ENCODE assay signal across 9 mouse cellular contexts in the genomic region with DNA sequence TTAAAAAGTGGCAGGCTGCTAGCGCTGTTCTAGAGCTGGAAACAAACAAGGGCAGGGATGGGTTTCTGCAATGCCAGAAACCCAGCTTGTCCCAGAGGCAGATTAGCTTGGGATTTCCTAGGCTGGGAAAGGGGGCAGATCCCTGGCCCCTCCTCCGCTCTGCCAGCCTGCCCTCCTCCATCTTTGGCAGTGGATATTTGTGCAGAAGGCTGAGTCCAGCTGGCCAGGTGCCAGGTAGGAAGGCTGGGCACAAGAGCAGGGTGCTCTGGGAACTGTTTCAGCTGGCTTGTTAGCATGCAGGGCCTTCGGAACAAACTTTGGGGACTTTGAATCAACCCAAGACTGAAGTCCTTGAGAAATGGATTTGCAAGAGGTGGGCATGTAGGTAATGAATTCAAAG. TPM values are rescaled to one million over a fixed set of nuclear protein-coding genes. Genes with fewer than 3 reads are reported as not detected.
A peak's percentile ranks its signal among the peaks of the same experiment; 100 is the strongest.
DNase-seq lines count a peak whose midpoint lies in the region; ATAC-seq and TF ChIP-seq lines count a peak whose summit lies in the region.
"Had no signal": no experiment of that assay in that cellular context is flagged by ENCODE, and none has a peak within 500 bp of the region (broad histone marks: within the 10 kb centered on the region; RNA-seq: fewer than 3 reads in every experiment).

No protein-coding gene starts in this region.

- DNase-seq in liver, adult 2 months (ENCODE audit: extremely low read depth, low read depth, low spot score): peak; percentile 92
- no peak for DNase-seq in liver, embryonic 11.5 days (ENCODE audit: low spot score)
- peak; percentile 85 for DNase-seq in gastrocnemius, postnatal 10 days
- DNase-seq in kidney, postnatal 25 days: peak; percentile 95 to 97
- peak; percentile 73 to 84 for DNase-seq in lung, postnatal 4 days
- DNase-seq in T-cell, adult 2 months (ENCODE audit: low spot score): no peak

- no peaks in the 10 kb centered on the region for H3K36me3 ChIP-seq in liver, adult 2 months (ENCODE audit: control insufficient read depth, insufficient read depth, low read length)
- no peaks in the 10 kb centered on the region for H3K36me3 ChIP-seq in liver, embryonic 11.5 days (ENCODE audit: control insufficient read depth, insufficient read depth, low read length)
- H3K36me3 ChIP-seq: lung, embryonic 15.5 days had no signal

- no peaks in the 10 kb centered on the region for H3K79me2 ChIP-seq in liver, adult 2 months (ENCODE audit: control insufficient read depth, insufficient read depth, low read length)

- H3K9me3 ChIP-seq in liver, embryonic 11.5 days (ENCODE audit: control insufficient read depth, low read length): no peaks in the 10 kb centered on the region
- H3K9me3 ChIP-seq: lung, embryonic 15.5 days had no signal

- no peaks in the 10 kb centered on the region for H3K27me3 ChIP-seq in liver, adult 2 months (ENCODE audit: control insufficient read depth, insufficient read depth, low read length)
- H3K27me3 ChIP-seq in liver, embryonic 11.5 days (replicated peaks; ENCODE audit: control insufficient read depth, insufficient read depth, low read length): peaks cover 17% of the 10 kb centered on the region
- H3K27me3 ChIP-seq: lung, embryonic 15.5 days had no signal

- H3K4me3 ChIP-seq in liver, adult 2 months (ENCODE audit: insufficient read depth, low read depth, low read length): no peak overlapping the region
- no peak overlapping the region for H3K4me3 ChIP-seq in liver, embryonic 11.5 days (ENCODE audit: low read depth, low read length)
- no peak overlapping the region for H3K4me3 ChIP-seq in brown adipose tissue, adult 24 weeks (ENCODE audit: insufficient read depth, low read depth, low read length)
- H3K4me3 ChIP-seq: lung, embryonic 15.5 days had no signal

- no peak overlapping the region for H3K4me2 ChIP-seq in liver, embryonic 11.5 days
- H3K4me2 ChIP-seq: lung, embryonic 15.5 days had no signal

- H3K9ac ChIP-seq in liver, adult 2 months (ENCODE audit: low read depth, low read length): 0 out of 2 replicates have a peak overlapping the region, but pooled peaks have one; percentile 17
- no peak overlapping the region for H3K9ac ChIP-seq in liver, embryonic 11.5 days (ENCODE audit: low read depth, low read length)
- H3K9ac ChIP-seq: lung, embryonic 15.5 days had no signal

- H3K4me1 ChIP-seq in liver, adult 2 months (ENCODE audit: control insufficient read depth, insufficient read depth, low read length): peaks cover 36% of the 10 kb centered on the region
- peaks cover 16% of the 10 kb centered on the region for H3K4me1 ChIP-seq in liver, embryonic 11.5 days (replicated peaks; ENCODE audit: control insufficient read depth, insufficient read depth, low read length)
- peaks cover 14% of the 10 kb centered on the region for H3K4me1 ChIP-seq in brown adipose tissue, adult 24 weeks (ENCODE audit: control insufficient read depth, insufficient read depth, insufficient read length, low read length)

- WGBS in liver, adult 2 months: 22% methylated on average over 3 of the region's 3 CpGs
- 79% methylated on average over 3 of the region's 3 CpGs for WGBS in liver, embryonic 11.5 days

- ATAC-seq in liver, embryonic 11.5 days (replicated peaks; ENCODE audit: low FRiP score): no peak
- no peak for ATAC-seq in granulocyte monocyte progenitor cell, adult 5-6 weeks (replicated peaks; ENCODE audit: poor library complexity, severe bottlenecking)

- TF ChIP-seq CTCF in liver, adult 2 months (IDR thresholded peaks at IDR 0.05; ENCODE audit: low read depth, low read length): no peak

- H3K27ac ChIP-seq in liver, adult 2 months (replicated peaks; ENCODE audit: insufficient read depth, low read depth, low read length): peak overlapping the region; percentile 75
- H3K27ac ChIP-seq in liver, embryonic 11.5 days (ENCODE audit: low read depth, low read length): no peak overlapping the region
- H3K27ac ChIP-seq in brown adipose tissue, adult 24 weeks (replicated peaks; ENCODE audit: low read depth, low read length): 0 out of 2 replicates have a peak overlapping the region, but pooled peaks have one; percentile 19

- TF ChIP-seq POLR2A in liver, adult 2 months (IDR thresholded peaks at IDR 0.05; ENCODE audit: extremely low read depth, insufficient read depth, low read length): no peak

RNA-seq across cellular contexts. Expression of a gene that starts 20.0 kb away (rescaled TPM):
- total RNA-seq in liver, adult 2 months (2014; rRNA removed): 7.4 and 16.4 TPM in 2 replicates
- 32.8 and 56.4 TPM in 2 replicates for polyA plus RNA-seq in liver, adult 2 months (2012; rRNA removed)
- 15.4 and 21.4 TPM in 2 replicates for polyA plus RNA-seq in liver, embryonic 11.5 days (2014; fragmentation: Nextera tagmentation; extraction: Ambion mirVana)
- 40.9 and 42.9 TPM in 2 replicates for polyA plus RNA-seq in brown adipose tissue, adult 24 weeks (2012; ENCODE audit: insufficient read depth, insufficient read length, missing spikeins)
- total RNA-seq in gastrocnemius, postnatal 10 days (2021): 100 to 1,000 TPM; 329 to 332 TPM
- 39.6 and 41.7 TPM in 2 replicates for total RNA-seq in granulocyte monocyte progenitor cell, adult 5-6 weeks (2014; fragmentation: Nextera tagmentation)
- 5.3 and 10.5 TPM in 2 replicates for total RNA-seq in granulocyte monocyte progenitor cell, adult 5-6 weeks (2017)

RNA-seq across cellular contexts. Expression of a gene that starts 42.6 kb away (rescaled TPM):
- total RNA-seq in liver, adult 2 months (2014; rRNA removed): 1.3 and 1.5 TPM in 2 replicates
- 2.3 and 4.1 TPM in 2 replicates for polyA plus RNA-seq in liver, adult 2 months (2012; rRNA removed)
- polyA plus RNA-seq in liver, embryonic 11.5 days (2014; fragmentation: Nextera tagmentation; extraction: Ambion mirVana): 3.8 and 4.5 TPM in 2 replicates
- polyA plus RNA-seq in brown adipose tissue, adult 24 weeks (2012; ENCODE audit: insufficient read depth, insufficient read length, missing spikeins): 1.9 and 5.3 TPM in 2 replicates
- total RNA-seq in gastrocnemius, postnatal 10 days (2021): under 1 TPM in 1 of 2 experiments, not detected in 1; 0.65 TPM
- total RNA-seq in granulocyte monocyte progenitor cell, adult 5-6 weeks (2014; fragmentation: Nextera tagmentation): 37.5 and 43.6 TPM in 2 replicates
- total RNA-seq in granulocyte monocyte progenitor cell, adult 5-6 weeks (2017): 11.5 and 13.3 TPM in 2 replicates

RNA-seq across cellular contexts. Expression of a gene that starts 46.6 kb away (rescaled TPM):
- 0.40 TPM in 1 of 2 replicates, not detected in the other for total RNA-seq in liver, adult 2 months (2014; rRNA removed)
- polyA plus RNA-seq in liver, adult 2 months (2012; rRNA removed): 0.26 and 1.4 TPM in 2 replicates
- 0.62 and 0.67 TPM in 2 replicates for polyA plus RNA-seq in liver, embryonic 11.5 days (2014; fragmentation: Nextera tagmentation; extraction: Ambion mirVana)
- polyA plus RNA-seq in brown adipose tissue, adult 24 weeks (2012; ENCODE audit: insufficient read depth, insufficient read length, missing spikeins): not detected in 2 replicates
- 1 to 10 TPM in 1 of 2 experiments, under 1 TPM in 1; 0.33 to 2.0 TPM for total RNA-seq in gastrocnemius, postnatal 10 days (2021)
- total RNA-seq in granulocyte monocyte progenitor cell, adult 5-6 weeks (2014; fragmentation: Nextera tagmentation): 2.2 TPM in 1 of 2 replicates, not detected in the other
- not detected in 2 replicates for total RNA-seq in granulocyte monocyte progenitor cell, adult 5-6 weeks (2017)

RNA-seq across cellular contexts. Expression of a gene that starts 47.1 kb away (rescaled TPM):
- total RNA-seq in liver, adult 2 months (2014; rRNA removed): not detected in 2 replicates
- not detected in 2 replicates for polyA plus RNA-seq in liver, adult 2 months (2012; rRNA removed)
- 0.12 TPM in 1 of 2 replicates, not detected in the other for polyA plus RNA-seq in liver, embryonic 11.5 days (2014; fragmentation: Nextera tagmentation; extraction: Ambion mirVana)
- polyA plus RNA-seq in brown adipose tissue, adult 24 weeks (2012; ENCODE audit: insufficient read depth, insufficient read length, missing spikeins): 0.63 TPM in 1 of 2 replicates, not detected in the other
- under 1 TPM; 0.38 to 0.99 TPM for total RNA-seq in gastrocnemius, postnatal 10 days (2021)
- total RNA-seq in granulocyte monocyte progenitor cell, adult 5-6 weeks (2014; fragmentation: Nextera tagmentation): not detected in 2 replicates
- not detected in 2 replicates for total RNA-seq in granulocyte monocyte progenitor cell, adult 5-6 weeks (2017)

RNA-seq across cellular contexts. Expression of a gene that starts 51.2 kb away (rescaled TPM):
- total RNA-seq in liver, adult 2 months (2014; rRNA removed): 2.4 TPM in 1 of 2 replicates, not detected in the other
- 0.32 and 0.44 TPM in 2 replicates for polyA plus RNA-seq in liver, adult 2 months (2012; rRNA removed)
- 1.3 and 1.9 TPM in 2 replicates for polyA plus RNA-seq in liver, embryonic 11.5 days (2014; fragmentation: Nextera tagmentation; extraction: Ambion mirVana)
- polyA plus RNA-seq in brown adipose tissue, adult 24 weeks (2012; ENCODE audit: insufficient read depth, insufficient read length, missing spikeins): 2.4 TPM in 1 of 2 replicates, not detected in the other
- under 1 TPM; 0.40 to 0.45 TPM for total RNA-seq in gastrocnemius, postnatal 10 days (2021)
- 4.0 TPM in 1 of 2 replicates, not detected in the other for total RNA-seq in granulocyte monocyte progenitor cell, adult 5-6 weeks (2014; fragmentation: Nextera tagmentation)
- total RNA-seq in granulocyte monocyte progenitor cell, adult 5-6 weeks (2017): 0.30 TPM in 1 of 2 replicates, not detected in the other

Comparison
In these comparisons a context has a peak if more than half of its experiments do, and no peak if none do; other contexts are left out.
1. DNase-seq: peak in liver, adult 2 months (single experiment), gastrocnemius, postnatal 10 days (single experiment), kidney, postnatal 25 days (2 of 2) and lung, postnatal 4 days (2 of 2); none in liver, embryonic 11.5 days (single experiment) and T-cell, adult 2 months (single experiment).
2. RNA of a gene that starts 20.0 kb away (total RNA-seq): 329 to 332 TPM in gastrocnemius, postnatal 10 days; 5.3 to 41.7 TPM in granulocyte monocyte progenitor cell, adult 5-6 weeks and 7.4 to 16.4 TPM in liver, adult 2 months; every median in the first group is over 4 times any median in the second.